Mouse (Mus musculus) thymus, adult 2 months (tissue): ENCODE results near the gene Mybpc3. TPM values are rescaled to one million over a fixed set of nuclear protein-coding genes. Genes with fewer than 3 reads are reported as not detected.
A peak's percentile ranks its signal among the peaks of the same experiment; 100 is the strongest.

Experiments used
- DNase-seq: peaks from one replicate; pipeline ENCODE4 v3.0.0; 2021
- H3K27ac ChIP-seq: fragments of 200-500 bp; 2 replicates; pipeline ENCODE4 v1.5.1; 2012; ENCODE audit warnings: low read length, control low read depth; ENCODE audit not compliant: control insufficient read depth, insufficient read depth
- H3K27me3 ChIP-seq: fragments of 200-500 bp; 2 replicates; pipeline ENCODE4 v1.6.1; 2012; ENCODE audit warnings: mild to moderate bottlenecking, low read length, moderate library complexity, mixed read lengths; ENCODE audit not compliant: control insufficient read depth, insufficient read depth
- H3K36me3 ChIP-seq: fragments of 200-500 bp; 2 replicates; pipeline ENCODE4 v1.6.1; 2012; ENCODE audit warnings: mild to moderate bottlenecking, low read length, moderate library complexity; ENCODE audit not compliant: control insufficient read depth, insufficient read depth
- H3K4me1 ChIP-seq: fragments of 200-500 bp; replicated peaks from 2 replicates; pipeline ENCODE4 v1.6.1; 2012; ENCODE audit warnings: low read length; ENCODE audit not compliant: control insufficient read depth, insufficient read depth
- H3K4me3 ChIP-seq: fragments of 200-500 bp; 2 replicates; pipeline ENCODE4 v1.5.1; 2012; ENCODE audit warnings: mild to moderate bottlenecking, low read length, control low read depth, moderate library complexity; ENCODE audit not compliant: control insufficient read depth, insufficient read depth
- CTCF ChIP-seq: fragments of 200-500 bp; IDR thresholded peaks from 2 replicates; pipeline ENCODE4 v1.5.1; 2012; ENCODE audit warnings: mild to moderate bottlenecking, control low read depth, low read length, moderate library complexity, borderline replicate concordance; ENCODE audit not compliant: control insufficient read depth, poor library complexity, insufficient read depth; ENCODE audit errors: extremely low read depth
- POLR2A ChIP-seq: fragments of 200-500 bp; IDR thresholded peaks from 2 replicates; pipeline ENCODE4 v1.6.1; 2012; ENCODE audit warnings: mild to moderate bottlenecking, low read length, control low read depth, moderate library complexity; ENCODE audit not compliant: control insufficient read depth, poor library complexity, insufficient read depth; ENCODE audit errors: extremely low read depth
- WGBS: fragments of 180-500 bp; shearing (Covaris S2); methylation state at CpG from one replicate; pipeline ENCODE4 v1.1.7; 2018; 5-methylcytosine and 5-hydroxymethylcytosine counted together
- polyA plus RNA-seq: library from polyadenylated mRNA; depleted of rRNA; stranded (reverse); fragments of >200 nt; gene quantifications from 2 replicates; pipeline ENCODE4 v1.2.3, GENCODE M21; 2012

Mybpc3 gene
- polyA plus RNA-seq, 1 experiment, result 57.9 TPM

DNA sequence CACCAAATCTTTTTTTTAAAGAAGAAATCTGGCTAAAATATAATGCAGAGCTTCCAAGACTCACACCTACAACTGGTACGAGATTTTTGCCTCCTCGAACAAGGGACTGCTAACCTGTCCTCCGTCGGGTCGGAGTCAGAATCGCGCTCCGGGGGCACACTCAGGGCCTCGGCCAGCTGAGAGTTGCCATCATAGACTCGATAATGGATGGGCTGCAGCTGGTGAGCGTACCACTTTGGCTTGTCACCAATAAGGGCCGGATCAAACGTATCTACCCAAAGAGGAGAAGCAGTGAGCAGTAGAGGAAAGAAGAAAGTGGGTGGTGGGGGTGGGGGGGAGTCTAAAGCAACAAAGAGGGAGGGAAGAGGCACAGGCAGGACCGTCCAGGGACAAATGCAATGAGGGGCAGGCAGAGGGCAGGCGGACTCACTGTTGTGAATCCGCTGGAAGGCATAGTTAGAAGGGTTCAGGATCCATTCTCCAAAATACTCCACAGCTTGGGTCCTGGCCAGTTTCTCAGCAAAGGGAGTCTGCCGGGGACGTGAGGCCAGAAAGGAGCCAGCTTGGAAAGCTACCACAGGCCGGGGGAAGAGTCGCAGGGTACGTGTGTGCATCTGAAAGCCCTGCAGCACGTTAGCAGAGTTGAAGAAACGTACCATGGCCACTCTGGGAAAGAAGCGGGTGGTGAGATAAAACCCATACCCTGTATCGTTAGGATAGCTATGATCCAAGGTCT is 51.8 kb downstream of the Mybpc3 start:
- Histone ChIP-seq H3K36me3 (peaks cover 94% of the 10 kb centered on the region), H3K4me3 (no peak overlapping the region), H3K4me1 (no peaks in the 10 kb centered on the region), H3K27ac (no peak overlapping the region), H3K27me3 (no peaks in the 10 kb centered on the region)
- WGBS, result 97% methylated on average over 25 of the region's 25 CpGs
- TF ChIP-seq POLR2A, result no peak
- DNase-seq, result no peak

DNA sequence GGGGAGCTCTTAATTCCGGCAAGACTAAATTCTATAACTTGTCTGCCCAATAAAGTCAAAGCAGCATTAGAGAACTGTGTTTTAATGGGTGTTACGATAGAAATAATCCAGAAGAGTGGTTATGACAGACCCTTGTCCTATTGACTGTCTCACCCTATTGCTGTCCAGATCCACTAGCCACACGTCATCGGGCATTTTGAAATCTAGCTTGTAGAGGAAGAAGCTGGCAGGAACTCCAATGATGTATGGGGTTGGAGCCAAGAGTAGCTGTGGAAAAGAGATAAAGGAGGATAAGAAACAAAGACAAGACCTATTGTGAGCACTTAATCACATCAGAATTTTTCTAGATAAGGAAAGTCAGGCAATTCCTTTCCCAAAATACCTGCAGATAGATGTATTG is 57.5 kb downstream of the Mybpc3 start:
- Histone ChIP-seq H3K4me3 (no peak overlapping the region), H3K27me3 (no peaks in the 10 kb centered on the region), H3K27ac (no peak overlapping the region), H3K4me1 (no peaks in the 10 kb centered on the region), H3K36me3 (peaks cover 69% of the 10 kb centered on the region)
- DNase-seq, result no peak
- WGBS, result 96% methylated on average over 4 of the region's 4 CpGs
- no peak for TF ChIP-seq POLR2A
- TF ChIP-seq CTCF, result no peak

DNA sequence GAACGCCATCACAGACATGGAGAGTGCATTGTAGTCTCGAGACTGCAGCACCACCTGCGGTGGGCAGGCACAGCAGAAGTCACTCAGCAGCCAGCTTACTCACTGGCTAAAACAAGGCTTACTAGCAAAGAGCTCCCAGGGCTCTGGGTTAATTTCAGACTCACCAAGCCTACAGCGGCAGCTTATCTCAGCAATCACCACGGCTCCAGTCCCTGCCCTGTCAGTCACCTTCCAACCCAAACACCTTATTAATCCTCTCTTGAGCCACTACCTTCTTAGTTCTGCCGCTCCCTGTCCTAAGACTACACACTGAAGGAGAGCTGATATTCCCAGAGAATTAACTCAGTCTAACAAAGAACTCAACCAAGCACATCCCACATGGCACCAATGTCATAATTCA is 58.3 kb downstream of the Mybpc3 start:
- WGBS, result 96% methylated on average over 6 of the region's 6 CpGs
- H3K27ac ChIP-seq, result no peak overlapping the region
- TF ChIP-seq POLR2A, result no peak
- TF ChIP-seq CTCF, result no peak
- no peaks in the 10 kb centered on the region for H3K4me1 ChIP-seq
- no peak for DNase-seq
- H3K27me3 ChIP-seq, result no peaks in the 10 kb centered on the region
- H3K36me3 ChIP-seq, result peaks cover 64% of the 10 kb centered on the region
- no peak overlapping the region for H3K4me3 ChIP-seq

DNA sequence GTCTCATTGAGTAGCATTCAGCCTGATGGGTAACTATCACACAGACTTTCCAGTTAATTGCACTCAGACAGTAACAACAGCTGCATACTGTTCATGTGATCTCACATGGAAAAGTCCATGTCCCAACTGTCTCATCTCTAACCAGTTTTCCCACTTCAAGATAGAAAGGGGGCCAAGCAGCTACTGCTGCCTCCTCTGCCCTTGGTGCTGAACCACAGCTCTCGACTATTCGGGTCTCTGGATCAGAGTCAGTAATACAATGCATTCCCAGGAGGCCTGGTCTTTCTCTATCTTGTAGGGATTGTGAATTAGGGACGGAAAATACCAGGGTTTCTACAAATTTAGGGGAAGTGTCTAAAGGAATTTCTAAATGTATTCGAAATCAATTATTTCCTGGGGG is 61.9 kb downstream of the Mybpc3 start:
- H3K27ac ChIP-seq, result no peak overlapping the region
- no peak overlapping the region for H3K4me3 ChIP-seq
- no peak for TF ChIP-seq POLR2A
- no peak for TF ChIP-seq CTCF
- no peak for DNase-seq
- H3K4me1 ChIP-seq, result peaks cover 15% of the 10 kb centered on the region
- H3K27me3 ChIP-seq, result no peaks in the 10 kb centered on the region
- WGBS, result 96% methylated on average over 4 of the region's 4 CpGs
- H3K36me3 ChIP-seq, result peaks cover 28% of the 10 kb centered on the region

DNA sequence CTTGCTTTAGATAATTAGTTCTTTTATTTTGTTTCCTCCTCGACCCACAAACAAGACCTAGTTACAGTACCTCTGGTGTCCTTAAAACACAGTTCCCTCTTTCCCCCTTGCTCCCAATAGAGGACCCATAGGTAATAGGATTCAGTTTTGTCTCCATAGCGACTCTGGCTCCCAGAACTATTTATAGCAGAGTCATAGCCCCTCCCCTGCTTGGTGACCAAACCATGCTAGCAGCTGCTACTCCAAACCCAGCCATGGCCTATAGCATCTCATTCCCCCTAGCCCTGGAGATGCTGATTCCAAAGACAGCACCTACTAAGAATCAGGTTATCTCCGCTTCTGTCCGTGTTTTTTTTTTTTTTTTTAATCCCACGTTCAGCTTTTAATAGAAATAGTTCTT is 62.8 kb downstream of the Mybpc3 start:
- DNase-seq, result no peak
- H3K36me3 ChIP-seq, result peaks cover 21% of the 10 kb centered on the region
- WGBS, result 85% methylated on average over 5 of the region's 5 CpGs
- no peak overlapping the region for H3K27ac ChIP-seq
- H3K4me3 ChIP-seq, result no peak overlapping the region
- TF ChIP-seq POLR2A (no peak), CTCF (no peak)
- H3K27me3 ChIP-seq, result no peaks in the 10 kb centered on the region
- H3K4me1 ChIP-seq, result peaks cover 15% of the 10 kb centered on the region

DNA sequence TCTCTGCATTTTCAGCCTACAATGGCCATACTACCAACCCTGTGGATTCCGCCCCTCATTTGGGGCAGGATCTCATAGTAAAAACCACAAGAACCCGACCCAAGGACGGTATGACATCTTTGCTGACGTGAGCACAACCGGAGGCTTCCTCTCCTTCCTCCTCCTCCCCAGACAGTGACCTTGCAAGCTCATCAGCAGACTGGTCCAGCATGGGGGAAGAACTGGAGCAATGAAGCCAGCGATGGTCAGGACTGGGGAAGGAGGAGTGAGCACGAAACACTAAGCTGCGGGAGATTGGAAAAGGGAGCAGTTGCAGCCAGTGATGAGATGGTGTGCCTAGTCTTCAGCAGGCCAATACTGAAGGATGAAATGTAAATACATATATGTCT is 64.1 kb downstream of the Mybpc3 start:
- DNase-seq, result peak; percentile 19

DNA sequence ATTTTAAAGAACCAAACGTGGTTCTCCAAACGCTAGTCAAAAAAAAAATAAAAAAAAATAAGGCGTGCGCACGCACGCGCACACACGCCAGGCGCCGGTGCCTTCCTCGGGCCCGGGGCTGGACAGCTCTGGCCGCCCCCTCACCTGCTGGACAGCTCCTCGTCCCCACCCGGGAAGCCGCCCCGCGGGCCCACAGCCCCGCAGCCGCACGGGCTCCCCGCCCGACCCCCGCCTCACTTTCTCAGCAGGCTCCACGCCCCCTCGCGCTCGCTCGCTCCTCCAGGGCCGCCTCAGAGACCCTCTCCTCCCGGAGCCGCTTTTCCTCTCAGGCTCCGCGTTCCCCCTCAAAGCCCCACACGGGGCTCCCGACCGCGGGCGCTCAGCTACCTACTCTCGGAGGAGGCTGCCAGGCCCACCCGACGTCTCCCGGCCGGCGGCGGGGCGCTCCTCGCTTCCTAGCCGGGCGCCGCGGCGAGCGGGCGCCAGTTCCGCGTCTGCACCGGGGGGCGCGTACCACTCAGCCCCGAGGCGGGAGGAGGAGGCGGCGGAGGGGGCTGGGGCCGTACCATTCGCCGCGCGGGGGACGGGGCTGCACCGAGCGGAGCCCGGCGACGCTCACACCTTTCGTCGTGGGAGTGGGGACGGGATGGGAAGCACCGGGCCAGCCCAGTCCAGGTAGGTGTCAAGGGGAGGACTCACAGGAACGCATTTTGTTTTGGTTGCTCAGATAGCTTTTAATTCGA is 64.6 kb downstream of the Mybpc3 start:
- peaks cover 10% of the 10 kb centered on the region for H3K36me3 ChIP-seq
- WGBS, result 1% methylated on average over 81 of the region's 81 CpGs
- peak; percentile 92 for DNase-seq
- H3K4me3 ChIP-seq, result peak overlapping the region; percentile 87
- peak overlapping the region; percentile 84 for H3K27ac ChIP-seq
- no peaks in the 10 kb centered on the region for H3K27me3 ChIP-seq
- no peak for TF ChIP-seq POLR2A
- peak; percentile 60; the same call in 1 of the 2 replicates for TF ChIP-seq CTCF
- peaks cover 19% of the 10 kb centered on the region for H3K4me1 ChIP-seq

More for the DNA sequence above, 64.1 kb downstream of the Mybpc3 start:
- Histone ChIP-seq H3K36me3 (peaks cover 11% of the 10 kb centered on the region), H3K4me1 (peaks cover 15% of the 10 kb centered on the region), H3K27ac (no peak overlapping the region), H3K27me3 (no peaks in the 10 kb centered on the region), H3K4me3 (peak overlapping the region; percentile 87)
- TF ChIP-seq CTCF (no peak), POLR2A (no peak)
- WGBS, result 5% methylated on average over 8 of the region's 8 CpGs
